Mouse (Mus musculus) adrenal gland, adult 2 months (tissue): Measurements from ENCODE around the gene Gm45799. TPM values are rescaled to one million over a fixed set of nuclear protein-coding genes. Genes with fewer than 3 reads are reported as not detected.
A peak's percentile ranks its signal among the peaks of the same experiment; 100 is the strongest.

Experiments
- DNase-seq: peaks from one replicate; pipeline ENCODE4 v3.0.0; 2021
- polyA plus RNA-seq: library from polyadenylated mRNA; depleted of rRNA; stranded (reverse); fragments of >200 nt; gene quantifications from 2 replicates; pipeline ENCODE4 v1.2.3, GENCODE M21; 2012; rRNA removed
- total RNA-seq, 2 experiments: library from RNA; stranded (reverse); gene quantifications; 2 replicates each; pipeline ENCODE4 v1.2.3; 2021

Gm45799 gene
- total and polyA plus RNA-seq, 3 experiments: 7.4 to 562 (median 8.9) TPM

DNA sequence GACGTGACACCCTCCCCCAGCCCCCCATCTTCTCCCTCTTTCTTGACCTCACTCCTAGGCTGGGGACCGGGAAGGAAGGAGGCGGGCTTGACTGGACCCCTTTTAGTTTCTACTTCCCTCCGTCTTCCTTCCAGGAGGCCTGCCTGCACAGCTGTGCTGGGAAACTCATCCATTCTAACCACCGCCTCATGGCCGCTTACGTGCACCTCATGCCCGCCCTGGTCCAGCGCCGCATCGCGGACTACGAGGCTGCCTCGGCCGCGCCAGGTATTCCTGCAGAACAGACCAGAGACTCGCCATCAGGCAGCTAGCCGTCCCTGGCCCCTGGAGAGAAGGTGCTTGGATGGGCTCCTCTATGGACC is 523 bp downstream of the Gm45799 start:
- peak; percentile 51 for DNase-seq

DNA sequence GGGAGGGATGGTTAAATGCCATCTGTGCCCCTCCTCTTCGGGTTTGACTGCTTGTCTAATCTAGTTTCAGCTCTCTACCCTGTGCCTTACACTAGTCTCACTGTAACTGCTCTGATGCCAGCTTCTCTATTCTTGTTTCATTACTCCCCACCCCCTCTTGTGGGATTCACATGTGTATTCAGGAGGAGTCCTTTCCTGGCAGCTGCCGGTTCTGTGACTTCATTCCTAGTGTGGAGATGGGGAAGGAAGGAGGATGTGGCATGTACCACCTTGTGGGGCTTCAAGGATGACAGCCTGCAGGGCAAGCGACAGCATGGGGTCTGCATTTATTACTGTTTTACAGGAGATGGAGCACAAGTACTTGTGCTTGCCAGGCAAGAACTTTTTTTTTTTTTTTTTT is 1.6 kb downstream of the Gm45799 start:
- DNase-seq: no peak

DNA sequence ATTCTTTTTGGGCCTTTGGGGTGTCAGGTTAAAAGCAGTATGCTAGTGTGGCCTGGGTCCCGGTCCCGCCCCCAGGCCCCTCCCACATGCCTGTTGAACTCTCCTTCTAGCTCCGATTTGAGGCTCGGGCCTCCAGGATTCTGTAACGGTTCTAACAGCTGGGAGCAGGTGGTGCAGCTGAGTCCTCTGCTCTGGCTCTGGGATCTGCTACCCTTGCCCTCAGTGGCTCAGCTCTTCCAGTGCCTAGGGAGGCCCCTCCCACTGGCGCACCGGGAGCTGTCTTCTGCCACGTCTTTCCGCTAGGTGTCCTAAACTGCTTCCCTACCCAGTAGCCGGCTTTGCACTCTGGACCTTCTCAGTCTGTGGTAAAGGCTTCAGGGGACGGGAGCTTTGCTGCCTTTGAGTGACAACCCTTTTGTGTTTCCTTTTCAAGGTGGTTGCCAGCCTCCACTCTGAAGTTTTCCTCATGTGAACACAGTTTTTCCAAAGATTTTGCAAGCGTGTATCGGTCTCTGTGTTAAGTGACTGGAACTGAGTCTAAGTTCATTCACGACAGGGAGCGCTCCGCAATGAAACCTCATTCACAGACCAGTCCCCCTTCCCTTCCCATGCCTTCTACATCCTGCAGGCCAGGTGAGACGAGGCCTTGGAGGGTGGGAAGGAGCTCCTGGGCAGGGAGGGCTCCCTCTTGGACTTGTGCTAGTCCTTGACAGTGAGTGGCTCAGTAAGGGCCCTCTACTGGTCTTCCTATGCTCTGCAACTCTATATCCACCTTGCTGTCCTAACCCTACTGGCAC is 10.5 kb downstream of the Gm45799 start, which contains the start of gene Dnhd1:
Gene Dnhd1 (plus strand): TSS at position 189 of the 797 bp plus-strand sequence.
- DNase-seq: peak; percentile 89

DNA sequence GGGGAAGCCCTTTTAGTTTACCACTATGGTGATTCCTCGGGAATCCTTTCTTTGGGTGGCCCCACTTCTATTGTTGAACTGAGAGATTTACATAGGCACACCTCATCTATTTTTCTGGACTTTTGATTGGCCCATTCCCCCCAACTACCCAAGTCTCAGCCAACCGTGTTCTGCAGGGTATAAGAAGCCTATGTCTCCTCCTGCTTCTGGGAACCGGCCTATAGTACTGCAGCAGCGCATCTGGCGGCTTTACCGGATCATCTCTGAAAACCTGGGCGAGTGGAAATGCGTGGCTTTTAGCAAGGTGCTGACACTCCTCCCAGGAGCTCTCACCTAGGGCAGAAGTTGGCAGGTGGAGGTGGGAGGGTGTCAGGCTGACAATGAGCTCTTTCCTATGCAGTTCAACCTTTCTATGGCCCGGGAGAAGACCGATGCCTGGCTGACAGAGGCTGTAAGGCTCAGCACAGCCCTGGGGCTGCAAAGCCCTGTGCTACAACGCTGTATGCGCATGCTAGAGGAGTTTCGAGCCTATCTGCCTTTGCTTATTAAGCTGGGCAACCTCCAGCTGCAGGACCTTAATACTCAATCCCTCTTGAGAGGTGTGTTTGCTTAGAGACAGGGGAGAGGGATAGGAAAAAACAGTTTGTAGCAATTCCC is 45.3 kb downstream of the Gm45799 start:
- DNase-seq: no peak

DNA sequence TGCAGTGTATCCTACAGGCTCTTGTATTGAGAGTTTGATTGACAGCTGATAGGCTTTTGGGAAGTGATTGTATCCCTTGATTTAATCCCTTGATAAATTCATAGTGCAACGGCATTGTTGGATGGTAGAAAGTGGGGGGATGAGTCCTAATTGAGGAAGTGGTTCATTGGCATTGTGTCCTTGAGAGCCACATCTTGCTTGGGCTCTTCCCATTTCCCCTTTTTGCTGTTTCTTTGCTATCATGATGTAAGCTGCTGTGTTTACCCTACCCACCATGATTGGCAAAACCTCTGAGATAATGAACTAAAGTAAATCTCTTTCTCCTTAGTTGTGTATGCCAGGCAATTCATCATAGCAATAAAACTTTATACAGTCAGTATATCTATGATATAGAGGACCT is 50.5 kb downstream of the Gm45799 start:
- DNase-seq: no peak

DNA sequence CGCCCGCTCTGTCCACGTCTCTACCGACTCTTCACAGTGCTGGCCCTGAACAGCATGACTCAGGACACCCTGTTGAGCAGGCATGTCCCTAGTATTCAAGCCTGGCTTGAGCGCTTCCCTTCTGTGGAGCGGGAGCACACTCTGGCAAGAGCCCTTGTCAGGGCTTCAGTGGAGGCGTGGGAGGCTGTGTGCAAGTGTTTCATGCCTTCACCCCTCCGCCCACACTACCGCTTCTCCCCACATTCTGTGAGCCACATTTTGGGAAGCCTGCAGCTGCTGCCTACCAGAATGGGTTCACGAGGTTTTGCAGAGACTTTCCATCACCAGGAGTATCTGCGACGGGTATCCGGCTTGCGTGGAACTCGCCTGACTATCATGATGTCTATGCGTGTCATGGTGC is 62.8 kb downstream of the Gm45799 start:
- DNase-seq: no peak

DNA sequence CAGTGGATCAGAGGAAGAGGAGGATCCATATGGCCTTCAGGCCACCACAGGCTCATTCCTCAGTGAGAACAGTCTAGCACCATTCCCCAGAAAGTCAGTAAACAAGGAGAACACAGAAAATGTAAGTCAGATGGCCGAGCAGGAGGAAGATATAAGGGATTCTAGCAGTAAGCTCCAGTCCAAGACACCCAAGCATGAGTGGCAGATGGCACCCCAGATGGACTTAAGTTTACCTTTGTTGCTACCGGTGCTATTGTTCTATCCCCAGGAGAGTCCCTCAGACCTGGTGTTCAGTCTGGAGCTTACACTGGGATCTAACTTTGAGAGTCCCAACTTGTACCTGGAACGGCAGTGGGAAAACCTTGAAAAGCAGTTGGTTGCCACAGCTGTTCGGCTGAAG is 63.5 kb downstream of the Gm45799 start:
- DNase-seq: no peak

DNA sequence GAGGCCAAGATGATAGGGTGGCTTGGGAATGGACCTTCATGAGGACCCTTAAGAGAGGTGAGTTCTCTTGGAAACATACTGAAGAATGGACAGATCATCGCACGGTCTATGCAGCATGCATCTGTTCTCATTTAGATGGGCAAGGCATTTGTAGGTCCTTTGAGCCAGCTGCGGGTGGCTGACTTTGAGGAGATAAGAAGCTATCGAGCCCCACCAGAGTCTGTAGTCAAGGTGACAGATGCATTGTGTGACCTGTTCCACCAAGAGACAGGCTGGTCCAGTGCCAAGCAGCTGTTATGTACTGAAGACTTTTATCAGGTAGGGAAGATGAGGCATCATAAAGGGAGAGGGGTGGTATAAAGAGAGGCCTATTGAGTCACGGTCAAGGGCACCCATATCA is 68.4 kb downstream of the Gm45799 start:
- no peak for DNase-seq

DNA sequence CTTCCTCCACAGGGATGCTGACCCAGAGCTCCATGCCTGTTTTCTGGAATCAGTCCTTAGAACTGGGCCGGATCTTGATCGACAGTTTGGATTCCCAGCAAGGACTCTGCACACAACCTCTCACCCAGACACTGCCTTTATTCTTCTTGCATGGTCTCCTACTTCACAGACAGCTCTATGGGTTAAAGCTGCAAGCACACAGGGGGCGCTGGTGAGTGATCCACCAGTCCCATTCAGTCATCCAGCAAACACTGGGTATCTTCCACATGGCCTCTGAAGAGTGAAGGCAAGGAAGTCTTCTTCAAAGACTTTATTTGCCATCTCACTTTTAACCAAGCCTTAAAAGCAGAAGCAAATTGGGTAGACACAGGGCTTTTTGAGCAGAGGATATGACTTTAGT is 75.0 kb downstream of the Gm45799 start:
- no peak for DNase-seq

DNA sequence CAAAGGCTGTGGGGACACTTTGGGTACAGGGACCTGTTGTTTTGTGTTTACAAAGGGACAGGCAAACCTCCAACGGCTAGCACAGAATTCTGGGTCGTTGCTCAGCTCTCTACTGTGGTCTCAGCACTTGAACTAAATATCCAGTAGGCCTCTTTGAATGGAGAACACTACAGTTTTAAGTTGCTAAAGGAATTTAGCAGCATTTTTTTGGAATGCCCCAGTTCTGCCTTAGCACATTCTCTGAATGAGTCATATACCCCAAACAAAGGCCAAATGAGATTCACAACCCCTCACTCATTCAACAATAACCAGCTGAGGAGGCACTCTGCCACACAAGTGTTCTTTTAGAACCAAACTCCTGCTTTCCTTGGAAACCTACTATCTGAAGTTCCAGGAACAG is 81.6 kb downstream of the Gm45799 start:
- DNase-seq: no peak

DNA sequence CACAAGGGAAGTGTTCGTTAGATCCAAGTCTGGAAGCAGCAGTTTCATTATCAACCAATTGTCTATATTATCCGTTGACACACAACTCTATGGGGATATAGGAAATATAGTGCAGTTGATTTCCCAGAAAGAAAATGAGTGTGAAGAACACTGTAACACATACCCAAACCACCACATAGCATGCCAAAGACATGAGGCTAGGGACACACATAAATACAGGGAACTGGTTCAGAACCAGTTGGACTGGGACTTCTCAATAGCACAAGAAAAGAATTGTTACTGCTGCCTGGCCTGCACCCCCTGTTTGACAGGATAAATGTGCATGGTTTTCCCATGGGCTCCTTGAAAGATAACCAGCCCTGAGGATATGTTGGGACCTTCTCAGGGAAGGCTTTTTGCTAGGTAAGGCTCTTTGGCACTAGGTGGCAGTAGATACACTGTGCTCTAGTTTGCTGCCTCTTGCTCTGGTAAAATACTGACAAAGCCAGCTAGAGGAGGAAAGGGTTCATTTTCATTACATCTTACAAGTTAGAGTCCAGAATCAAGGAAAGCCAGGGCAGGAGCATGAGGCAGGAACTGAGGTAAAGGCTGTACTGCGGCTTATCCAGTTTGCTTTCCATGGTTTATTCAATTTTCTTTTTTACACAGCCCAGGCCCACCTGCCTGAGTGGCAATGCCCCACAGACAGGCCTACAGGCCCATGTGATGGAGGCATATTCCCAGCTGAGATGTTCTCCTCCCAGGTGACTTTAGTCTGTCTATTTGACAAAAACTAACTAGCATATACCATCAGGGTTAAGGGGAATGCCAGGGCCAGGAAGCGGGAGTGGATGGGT is 86.0 kb downstream of the Gm45799 start:
- peak; percentile 43 for DNase-seq

DNA sequence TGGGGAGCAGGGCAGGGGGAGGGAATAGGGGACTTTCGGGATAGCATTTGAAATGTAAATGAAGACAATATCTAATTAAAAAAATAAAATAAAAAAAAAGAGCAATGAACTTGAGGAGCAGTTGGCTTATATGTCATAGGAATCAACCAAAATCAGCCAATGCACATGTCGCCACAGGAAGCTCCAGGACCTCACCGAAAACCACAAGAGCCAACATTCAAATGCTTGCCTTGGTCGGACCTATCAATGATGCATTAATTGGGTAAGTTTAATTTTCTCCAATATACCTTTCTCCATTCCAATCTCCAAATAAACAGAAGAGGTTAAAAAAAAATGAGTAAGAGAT is 86.6 kb downstream of the Gm45799 start:
- no peak for DNase-seq

DNA sequence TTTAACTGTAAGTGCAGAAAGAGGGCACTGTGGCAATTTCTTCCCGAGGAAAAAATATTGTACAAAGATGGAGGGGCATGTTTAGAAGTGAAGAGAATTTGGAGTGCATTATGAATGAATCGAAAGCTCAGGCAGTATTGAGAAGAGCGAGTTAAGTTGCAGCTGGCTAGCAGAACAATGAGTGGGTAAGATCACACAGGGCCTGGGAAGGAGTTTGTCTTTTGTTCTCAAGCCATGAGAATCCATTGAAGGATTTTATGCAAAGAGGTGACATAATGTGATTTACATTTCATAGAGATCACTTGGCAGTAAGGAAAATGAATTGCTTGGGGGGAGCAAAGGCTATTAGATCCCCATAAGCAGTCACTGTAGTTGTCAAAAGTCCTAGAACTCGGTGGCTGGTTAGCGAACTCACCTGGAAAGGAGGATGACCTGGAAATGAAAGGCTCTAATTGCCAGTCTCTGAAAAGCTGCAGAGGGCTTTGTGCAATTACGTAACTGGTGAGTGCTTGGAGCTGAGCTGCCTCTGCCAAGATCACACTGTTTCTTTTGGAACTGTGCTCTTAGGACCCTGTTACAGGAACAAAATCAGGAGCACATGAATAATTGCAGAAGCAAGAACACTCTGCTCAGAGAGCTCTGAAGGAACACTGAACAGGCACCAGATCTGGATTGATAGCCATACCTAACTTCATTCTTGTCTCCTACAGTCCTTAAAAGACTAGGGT is 88.5 kb downstream of the Gm45799 start:
- no peak for DNase-seq

DNA sequence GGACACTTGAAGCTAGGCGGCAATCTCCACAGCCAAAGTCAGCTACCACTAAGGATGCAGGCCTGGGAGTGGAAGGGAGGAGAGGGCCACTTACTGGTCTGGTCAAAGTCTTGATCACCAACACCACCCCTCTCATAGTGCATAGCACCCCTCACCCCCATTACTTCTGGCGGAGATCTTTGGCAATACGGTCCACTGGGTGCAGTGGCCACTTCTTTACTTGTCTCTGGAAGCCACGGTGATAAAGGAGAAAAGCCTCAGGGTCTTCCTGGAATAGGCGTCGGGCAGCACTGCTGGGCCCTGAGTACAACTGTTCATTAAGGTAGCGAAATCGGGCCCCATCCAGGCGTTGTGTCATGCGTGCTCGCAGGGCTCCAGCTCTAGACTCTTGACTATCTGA is 93.5 kb downstream of the Gm45799 start:
- DNase-seq: no peak

Other genes starting within 250 kb of the Gm45799 start
- 10 to 100 TPM; 18.5 to 25.5 TPM for gene Fam160a2, start 240.5 kb upstream of the Gm45799 start, total RNA-seq
- gene Fam160a2, start 240.5 kb upstream of the Gm45799 start, polyA plus RNA-seq: 50.5 and 54.7 TPM in 2 replicates
- not detected for gene Cnga4, start 236.0 kb upstream of the Gm45799 start, total RNA-seq
- 0.13 and 0.26 TPM in 2 replicates for gene Cnga4, start 236.0 kb upstream of the Gm45799 start, polyA plus RNA-seq
- not detected for gene Cckbr, start 214.8 kb upstream of the Gm45799 start, total RNA-seq
- 0.04 and 0.10 TPM in 2 replicates for gene Cckbr, start 214.8 kb upstream of the Gm45799 start, polyA plus RNA-seq
- 10 to 100 TPM; 71.0 to 90.9 TPM for gene Cavin3, start 158.3 kb upstream of the Gm45799 start, total RNA-seq
- 158 and 163 TPM in 2 replicates for gene Cavin3, start 158.3 kb upstream of the Gm45799 start, polyA plus RNA-seq
- 10 to 100 TPM; 56.2 to 68.5 TPM for gene Smpd1, start 86.2 kb upstream of the Gm45799 start, total RNA-seq
- 74.0 and 75.4 TPM in 2 replicates for gene Smpd1, start 86.2 kb upstream of the Gm45799 start, polyA plus RNA-seq
- gene Apbb1, start 58.9 kb upstream of the Gm45799 start, total RNA-seq: 10 to 100 TPM; 12.0 to 22.4 TPM
- gene Apbb1, start 58.9 kb upstream of the Gm45799 start, polyA plus RNA-seq: 49.1 and 61.8 TPM in 2 replicates
- 1 to 10 TPM in 1 of 2 experiments, under 1 TPM in 1; 0.52 to 7.0 TPM for gene Hpx, start 40.4 kb upstream of the Gm45799 start, total RNA-seq
- 0.25 and 2.0 TPM in 2 replicates for gene Hpx, start 40.4 kb upstream of the Gm45799 start, polyA plus RNA-seq
- 10 to 100 TPM; 24.2 to 33.8 TPM for gene Trim3, start 7.0 kb upstream of the Gm45799 start, total RNA-seq
- 34.6 and 36.2 TPM in 2 replicates for gene Trim3, start 7.0 kb upstream of the Gm45799 start, polyA plus RNA-seq
- gene Timm10b, start 496 bp upstream of the Gm45799 start, total RNA-seq: 100 to 1,000 TPM; 110 to 128 TPM
- 120 and 145 TPM in 2 replicates for gene Timm10b, start 496 bp upstream of the Gm45799 start, polyA plus RNA-seq
- gene Arfip2, start 136 bp upstream of the Gm45799 start, total RNA-seq: 10 to 100 TPM; 55.5 to 65.4 TPM
- 68.3 and 76.9 TPM in 2 replicates for gene Arfip2, start 136 bp upstream of the Gm45799 start, polyA plus RNA-seq
- 1 to 10 TPM; 2.3 to 2.7 TPM for gene Dnhd1, start 10.3 kb downstream of the Gm45799 start, total RNA-seq
- gene Dnhd1, start 10.3 kb downstream of the Gm45799 start, polyA plus RNA-seq: 1.3 and 1.5 TPM in 2 replicates
- 100 to 1,000 TPM; 139 to 166 TPM for gene Ilk, start 96.0 kb downstream of the Gm45799 start, total RNA-seq
- 82.1 and 87.8 TPM in 2 replicates for gene Ilk, start 96.0 kb downstream of the Gm45799 start, polyA plus RNA-seq
- gene Rrp8, start 96.8 kb downstream of the Gm45799 start, total RNA-seq: 10 to 100 TPM; 14.8 to 17.6 TPM
- gene Rrp8, start 96.8 kb downstream of the Gm45799 start, polyA plus RNA-seq: 7.9 and 9.2 TPM in 2 replicates
- 100 to 1,000 TPM; 231 to 239 TPM for gene Taf10, start 103.8 kb downstream of the Gm45799 start, total RNA-seq
- gene Taf10, start 103.8 kb downstream of the Gm45799 start, polyA plus RNA-seq: 639 and 733 TPM in 2 replicates
- 100 to 1,000 TPM; 113 to 129 TPM for gene Tpp1, start 111.7 kb downstream of the Gm45799 start, total RNA-seq
- 200 and 305 TPM in 2 replicates for gene Tpp1, start 111.7 kb downstream of the Gm45799 start, polyA plus RNA-seq
- 1 to 10 TPM; 4.4 to 8.2 TPM for gene Dchs1, start 147.1 kb downstream of the Gm45799 start, total RNA-seq
- gene Dchs1, start 147.1 kb downstream of the Gm45799 start, polyA plus RNA-seq: 8.2 and 9.5 TPM in 2 replicates
- gene Mrpl17, start 170.5 kb downstream of the Gm45799 start, total RNA-seq: 100 to 1,000 TPM; 176 to 221 TPM
- 252 and 278 TPM in 2 replicates for gene Mrpl17, start 170.5 kb downstream of the Gm45799 start, polyA plus RNA-seq